Mouse (Mus musculus) T-helper 1 cell (primary cell): Measurements from ENCODE around the gene Ubl7.

Experiments used
- in situ Hi-C: fragments of 300-600 bp; cut with MboI, MseI; formaldehyde crosslinking; loops from one replicate; pipeline ENCODE4 v1.15.1; 2025; ENCODE audit warnings: high pct_unique_total_duplicates

Gene Ubl7

DNA sequence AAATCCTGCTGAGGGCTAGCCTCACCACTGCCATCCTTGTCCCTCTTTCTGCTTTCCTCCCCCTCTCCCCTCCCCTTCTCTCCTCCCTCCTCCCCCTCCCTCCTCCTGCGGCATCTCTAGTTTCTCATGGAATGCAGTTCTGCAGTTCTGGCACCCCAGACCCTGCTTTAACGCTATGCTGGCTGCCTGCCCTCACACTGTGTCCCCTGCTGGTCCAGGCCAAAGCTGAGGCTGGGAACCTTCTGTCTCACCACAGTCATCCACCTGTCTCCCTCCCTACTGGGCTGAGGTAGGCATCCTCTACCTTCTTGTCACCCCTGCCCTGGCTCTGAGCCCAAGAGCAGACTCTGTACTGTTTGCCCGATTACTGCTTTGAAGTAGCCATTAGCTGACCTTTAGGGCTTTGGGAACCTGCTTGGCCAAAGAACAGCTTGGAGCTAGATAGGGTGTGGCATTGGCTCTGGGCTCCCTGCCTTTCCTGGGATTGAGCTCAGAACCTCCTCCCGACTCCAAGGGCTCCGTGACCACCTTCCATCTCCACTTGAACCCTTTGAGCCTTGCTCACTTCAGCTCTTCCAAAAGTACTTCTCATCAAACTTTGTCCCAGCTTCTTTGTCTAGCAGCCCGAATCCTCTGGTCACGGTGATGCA, 36.7 kb downstream of the Ubl7 start:
- in situ Hi-C loops: no loop called here

DNA sequence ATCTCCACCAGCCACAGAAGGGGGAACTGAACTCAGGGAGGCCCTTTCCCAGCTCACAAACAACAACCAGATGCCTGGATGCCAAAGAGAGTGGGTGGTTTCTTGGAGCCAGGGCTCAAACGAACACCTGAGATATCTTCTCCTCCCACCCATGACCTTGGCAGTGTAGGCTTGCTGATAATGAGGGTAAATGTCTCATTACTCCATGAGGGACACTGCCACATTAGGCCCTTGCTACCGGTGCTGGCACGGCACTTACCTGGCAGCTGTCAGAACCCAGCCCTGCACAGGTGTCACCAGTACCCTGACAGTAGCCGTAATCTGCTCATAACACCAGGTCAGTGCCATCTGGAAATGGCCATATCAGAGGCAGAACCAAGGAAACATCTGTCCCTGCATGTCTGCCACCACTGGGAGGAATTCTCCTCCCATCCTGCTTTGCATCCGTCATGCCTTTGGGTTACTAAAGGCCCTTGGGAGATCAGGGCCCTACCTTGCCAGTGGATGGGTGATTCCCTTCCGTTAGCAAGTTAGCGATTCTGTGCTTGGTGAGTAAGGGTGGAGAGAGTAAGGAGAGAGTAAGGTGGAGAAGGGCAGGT, 37.7 kb downstream of the Ubl7 start:
- in situ Hi-C loops: no loop called here

DNA sequence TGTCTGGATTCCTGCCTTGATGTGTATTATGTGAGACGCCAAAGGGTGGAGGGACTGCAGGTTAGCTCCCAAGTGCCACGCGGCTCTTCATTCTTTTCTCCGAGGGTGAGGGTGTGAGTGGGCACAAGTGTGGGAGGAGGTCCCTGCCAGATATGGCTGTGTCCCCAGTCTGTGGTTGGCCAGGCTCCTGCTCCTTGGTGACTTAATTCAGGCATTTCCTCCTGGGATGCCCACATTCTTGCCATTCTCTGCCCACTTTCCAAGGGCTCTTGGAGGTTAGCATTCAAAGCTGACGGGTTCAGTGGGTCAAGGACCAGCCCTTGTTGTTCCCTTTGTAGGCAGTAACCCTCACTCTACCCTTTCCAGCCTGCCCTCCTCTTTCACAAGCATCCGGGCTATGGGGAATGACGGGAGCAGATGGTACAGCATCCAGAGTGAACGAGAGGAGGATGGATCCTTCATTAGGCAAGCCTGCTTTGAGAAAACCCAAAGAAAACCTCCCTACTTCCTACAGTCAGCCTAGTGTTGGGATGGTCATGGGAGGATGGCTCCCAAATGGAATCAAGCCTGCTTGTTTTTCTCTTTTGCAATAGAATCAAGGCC, 38.4 kb downstream of the Ubl7 start:
- in situ Hi-C loops: no loop called here

- in situ Hi-C loops: no loop called here
Observed at GRCm38 (mm10) chr9:57949879-57950278, 39.1 kb downstream of the Ubl7 start.

GRCm38 (mm10) chr9:57950519-57950918, 39.7 kb downstream of the Ubl7 start:
- in situ Hi-C loops: no loop called here

DNA sequence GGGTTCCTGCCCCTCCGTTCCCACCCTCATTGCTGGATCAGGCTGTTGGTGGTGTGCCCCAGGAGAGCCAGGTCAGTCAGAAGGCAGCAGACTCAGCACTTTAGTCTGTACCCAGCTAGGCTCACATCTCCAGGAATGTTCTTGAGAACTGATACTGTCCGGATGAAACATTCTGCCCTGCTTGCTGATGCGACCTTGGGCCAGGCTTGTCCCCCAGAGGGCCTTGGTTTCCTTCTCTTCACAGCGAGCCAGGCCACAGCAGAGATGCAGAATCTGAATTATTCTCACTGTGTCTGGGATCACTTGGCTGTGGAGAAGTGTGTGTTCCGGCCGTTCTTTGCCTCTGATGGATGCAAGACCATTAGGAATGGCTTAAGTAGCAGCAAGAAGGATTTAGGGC, 41.2 kb downstream of the Ubl7 start:
- in situ Hi-C loops: no loop called here

GRCm38 (mm10) chr9:57954962-57955744, 44.4 kb downstream of the Ubl7 start:
- in situ Hi-C loops: no loop called here

- in situ Hi-C loops: no loop called here
Observed at GRCm38 (mm10) chr9:57955764-57956163, 45.0 kb downstream of the Ubl7 start.

GRCm38 (mm10) chr9:57956196-57956837, 45.5 kb downstream of the Ubl7 start:
- in situ Hi-C loops: no loop called here

- in situ Hi-C loops: no loop called here
Observed at GRCm38 (mm10) chr9:57956838-57957236, 46.1 kb downstream of the Ubl7 start.

DNA sequence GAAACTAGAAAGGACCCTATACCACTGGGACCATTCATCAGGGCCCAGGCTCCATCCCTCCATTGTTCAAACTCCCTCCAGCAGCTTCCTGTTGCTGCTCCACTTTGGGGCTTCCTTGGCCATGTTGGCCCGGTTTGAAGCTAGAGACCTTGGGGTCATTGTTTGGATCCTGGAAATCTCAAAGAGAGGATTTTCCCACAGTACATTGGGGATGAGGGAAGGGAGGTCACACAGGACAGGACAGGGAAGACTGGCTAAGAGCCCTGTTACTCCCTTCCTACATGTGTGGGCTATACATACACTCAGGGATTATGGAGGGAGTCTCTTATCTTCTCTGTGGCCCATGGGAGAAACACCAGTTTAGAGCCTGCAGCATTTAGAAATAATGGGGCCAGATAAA, 47.8 kb downstream of the Ubl7 start:
- in situ Hi-C loops: no loop called here

DNA sequence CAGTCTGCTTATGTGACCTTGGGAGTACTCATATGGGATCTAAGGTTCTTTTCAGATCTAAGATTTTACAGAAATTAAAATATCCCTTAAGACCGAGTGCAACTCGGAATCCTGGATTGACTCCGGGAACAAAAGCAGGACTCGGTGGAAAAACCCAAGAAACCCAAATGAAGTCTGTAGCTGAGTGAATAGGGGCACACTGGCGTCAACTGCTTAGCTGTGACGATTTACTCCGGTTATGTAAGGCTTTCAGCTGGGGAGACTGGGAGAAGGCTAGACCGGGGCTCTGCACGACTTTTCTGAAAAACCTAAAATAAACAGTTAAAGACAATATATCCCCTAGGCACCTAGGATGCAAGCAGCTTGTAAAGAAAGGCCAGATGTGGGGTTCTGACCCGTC, 48.6 kb downstream of the Ubl7 start:
- in situ Hi-C loops: no loop called here

- in situ Hi-C loops: no loop called here
Observed at GRCm38 (mm10) chr9:57959886-57960866, 49.4 kb downstream of the Ubl7 start.

GRCm38 (mm10) chr9:57961226-57961625, 50.4 kb downstream of the Ubl7 start:
- in situ Hi-C loops: no loop called here

- in situ Hi-C loops: no loop called here
Observed at GRCm38 (mm10) chr9:57961863-57962778, 51.3 kb downstream of the Ubl7 start.

- in situ Hi-C loops: no loop called here
Observed at GRCm38 (mm10) chr9:57963249-57963997, 52.6 kb downstream of the Ubl7 start.

DNA sequence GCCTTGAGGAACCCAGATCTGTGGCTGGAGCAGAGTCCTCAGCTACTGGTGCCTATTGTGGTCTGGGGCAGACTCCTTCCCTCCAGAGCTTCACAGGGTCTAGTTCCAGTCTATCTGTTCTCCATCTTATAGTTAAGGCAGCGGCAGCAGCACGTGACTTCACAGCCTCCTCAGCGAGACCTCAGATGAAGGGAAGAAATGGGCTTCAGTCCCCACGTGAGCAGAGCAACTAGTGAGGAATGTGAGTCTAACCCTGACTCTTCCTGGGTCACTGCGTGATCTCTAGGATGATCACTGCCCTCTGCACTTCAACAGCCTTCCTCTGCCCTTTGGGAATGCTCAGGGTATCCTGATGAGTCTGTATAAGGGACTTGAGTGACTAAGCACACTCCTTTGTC, 53.2 kb downstream of the Ubl7 start:
- in situ Hi-C loops: no loop called here

DNA sequence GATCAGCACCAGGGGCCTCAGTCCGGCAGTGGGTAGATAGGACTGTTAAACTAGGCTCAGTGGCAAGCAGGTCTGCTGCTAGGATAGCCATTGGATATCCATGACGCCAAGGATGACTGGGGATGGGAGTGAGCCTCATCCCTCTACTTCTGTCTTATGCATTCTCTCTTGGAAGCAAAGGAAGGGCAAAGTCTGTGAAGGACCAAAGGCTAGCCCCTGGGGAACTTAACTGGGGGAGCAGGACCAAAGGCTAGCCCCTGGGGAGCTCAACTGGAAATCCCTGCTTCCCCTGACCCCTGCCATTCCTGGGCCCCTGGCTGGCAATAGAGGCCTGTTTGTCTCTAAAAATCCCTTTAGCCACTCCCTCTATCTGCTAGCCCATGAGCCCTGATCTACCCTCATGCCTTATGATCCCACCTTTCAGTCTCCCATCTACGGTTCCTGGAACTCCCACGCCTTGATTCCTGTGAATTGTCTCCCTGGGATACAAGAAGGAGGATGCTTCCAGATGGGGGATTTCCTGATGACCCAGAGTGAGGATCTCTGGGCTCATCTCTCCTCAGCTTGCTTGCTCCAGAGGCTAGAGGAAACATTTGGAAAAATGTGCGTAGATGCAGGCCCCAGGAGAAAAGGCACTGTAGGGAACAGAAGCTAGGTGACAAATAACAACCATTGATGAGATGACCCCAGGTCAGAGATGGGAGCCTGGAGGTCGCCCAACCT, 53.9 kb downstream of the Ubl7 start:
- in situ Hi-C loops: no loop called here
